Mouse (Mus musculus) midbrain, embryonic 12.5 days (tissue): ENCODE data around the gene Gm20503. TPM values are rescaled to one million over a fixed set of nuclear protein-coding genes. Genes with fewer than 3 reads are reported as not detected.

Experiments
- ATAC-seq: fragments of 200-750 bp; cut with Nextera tagmentation; 2 replicates; pipeline ENCODE4 v1.8.0; 2017; ENCODE audit warnings: low read depth, moderate TSS enrichment, moderate library complexity; ENCODE audit not compliant: low FRiP score
- H3K27ac ChIP-seq: fragments of 300-500 bp; sonication (generic); replicated peaks from 2 replicates; pipeline ENCODE4 v1.5.1; 2016; ENCODE audit warnings: mild to moderate bottlenecking
- H3K27me3 ChIP-seq: fragments of 300-500 bp; sonication (generic); 2 replicates; pipeline ENCODE4 v1.6.1; 2016; ENCODE audit warnings: mild to moderate bottlenecking
- H3K36me3 ChIP-seq: fragments of 300-500 bp; sonication (generic); 2 replicates; pipeline ENCODE4 v1.6.1; 2016
- H3K4me1 ChIP-seq: fragments of 300-500 bp; sonication (generic); 2 replicates; pipeline ENCODE4 v1.6.1; 2016
- H3K4me2 ChIP-seq: fragments of 300-500 bp; sonication (generic); replicated peaks from 2 replicates; pipeline ENCODE4 v1.6.1; 2016; ENCODE audit warnings: mild to moderate bottlenecking, moderate library complexity
- H3K4me3 ChIP-seq: fragments of 300-500 bp; sonication (generic); 2 replicates; pipeline ENCODE4 v1.5.1; 2016; ENCODE audit warnings: mild to moderate bottlenecking
- H3K9ac ChIP-seq: fragments of 300-500 bp; sonication (generic); replicated peaks from 2 replicates; pipeline ENCODE4 v1.6.1; 2016; ENCODE audit warnings: mild to moderate bottlenecking, moderate library complexity
- H3K9me3 ChIP-seq: fragments of 300-500 bp; sonication (generic); 2 replicates; pipeline ENCODE4 v1.6.1; 2016; ENCODE audit warnings: mild to moderate bottlenecking
- WGBS: fragments of 180-500 bp; shearing (Covaris S2); methylation state at CpG from one replicate; pipeline ENCODE4 v1.1.7; 2016; 5-methylcytosine and 5-hydroxymethylcytosine counted together
- polyA plus RNA-seq: library from polyadenylated mRNA; unstranded; fragments of >200 nt; fragmentation: Nextera tagmentation; extraction: Ambion mirVana; gene quantifications from 2 replicates; pipeline ENCODE4 v1.2.1, GENCODE M21; 2016

Gm20503 gene
- polyA plus RNA-seq, 1 experiment from 2014 or later = 8.4 TPM

GRCm38 (mm10) chr4:59043074-59043473 lies 40.1 kb downstream of the Gm20503 start:
- Histone ChIP-seq H3K27ac (no peak overlapping the region), H3K9me3 (no peaks in the 10 kb centered on the region), H3K27me3 (no peaks in the 10 kb centered on the region), H3K4me1 (no peaks in the 10 kb centered on the region), H3K4me3 (no peak overlapping the region), H3K4me2 (no peak overlapping the region), H3K36me3 (peaks cover 3% of the 10 kb centered on the region; the same call in 1 of the 2 replicates), H3K9ac (no peak overlapping the region)
- 91% methylated on average over 5 of the region's 5 CpGs for WGBS
- no peak for ATAC-seq

- H3K27ac ChIP-seq = no peak overlapping the region
- H3K9ac ChIP-seq = no peak overlapping the region
- no peak for ATAC-seq
- peaks cover 3% of the 10 kb centered on the region; the same call in 1 of the 2 replicates for H3K36me3 ChIP-seq
- no peaks in the 10 kb centered on the region for H3K4me1 ChIP-seq
- WGBS = 90% methylated on average over 6 of the region's 6 CpGs
- H3K27me3 ChIP-seq = no peaks in the 10 kb centered on the region
- no peak overlapping the region for H3K4me2 ChIP-seq
- no peak overlapping the region for H3K4me3 ChIP-seq
- H3K9me3 ChIP-seq = no peaks in the 10 kb centered on the region
Measured at GRCm38 (mm10) chr4:59043891-59044290, 40.9 kb downstream of the Gm20503 start.

GRCm38 (mm10) chr4:59047222-59047621 lies 44.2 kb downstream of the Gm20503 start:
- Histone ChIP-seq H3K4me1 (no peaks in the 10 kb centered on the region), H3K4me2 (no peak overlapping the region), H3K36me3 (no peaks in the 10 kb centered on the region), H3K27ac (no peak overlapping the region), H3K9ac (no peak overlapping the region), H3K27me3 (no peaks in the 10 kb centered on the region), H3K9me3 (no peaks in the 10 kb centered on the region), H3K4me3 (no peak overlapping the region)
- WGBS = 18% methylated on average over 3 of the region's 3 CpGs
- no peak for ATAC-seq

- no peak for ATAC-seq
- WGBS = 97% methylated on average over 1 of the region's 1 CpGs
Measured at GRCm38 (mm10) chr4:59051081-59051480, 48.1 kb downstream of the Gm20503 start.

GRCm38 (mm10) chr4:59057929-59058328 lies 54.9 kb downstream of the Gm20503 start:
- no peak overlapping the region for H3K4me3 ChIP-seq
- no peaks in the 10 kb centered on the region for H3K4me1 ChIP-seq
- WGBS = 90% methylated on average over 3 of the region's 3 CpGs
- no peak overlapping the region for H3K27ac ChIP-seq
- no peaks in the 10 kb centered on the region for H3K27me3 ChIP-seq
- H3K36me3 ChIP-seq = no peaks in the 10 kb centered on the region
- ATAC-seq = no peak
- H3K4me2 ChIP-seq = no peak overlapping the region
- no peak overlapping the region for H3K9ac ChIP-seq
- no peaks in the 10 kb centered on the region for H3K9me3 ChIP-seq

More at GRCm38 (mm10) chr4:59051081-59051480, 48.1 kb downstream of the Gm20503 start:
- Histone ChIP-seq H3K9me3 (no peaks in the 10 kb centered on the region), H3K36me3 (no peaks in the 10 kb centered on the region), H3K27ac (no peak overlapping the region), H3K4me3 (no peak overlapping the region), H3K27me3 (no peaks in the 10 kb centered on the region), H3K4me2 (no peak overlapping the region), H3K9ac (no peak overlapping the region), H3K4me1 (no peaks in the 10 kb centered on the region)

- Histone ChIP-seq H3K27me3 (no peaks in the 10 kb centered on the region), H3K9me3 (no peaks in the 10 kb centered on the region), H3K4me2 (no peak overlapping the region), H3K4me1 (no peaks in the 10 kb centered on the region), H3K9ac (no peak overlapping the region), H3K27ac (no peak overlapping the region), H3K4me3 (no peak overlapping the region), H3K36me3 (no peaks in the 10 kb centered on the region)
- ATAC-seq = no peak
- 75% methylated on average over 12 of the region's 12 CpGs for WGBS
Measured at GRCm38 (mm10) chr4:59062526-59062925, 59.5 kb downstream of the Gm20503 start.

- no peak for ATAC-seq
- Histone ChIP-seq H3K27me3 (no peaks in the 10 kb centered on the region), H3K27ac (no peak overlapping the region), H3K4me1 (no peaks in the 10 kb centered on the region), H3K4me3 (no peak overlapping the region), H3K9ac (no peak overlapping the region), H3K4me2 (no peak overlapping the region), H3K36me3 (no peaks in the 10 kb centered on the region), H3K9me3 (no peaks in the 10 kb centered on the region)
- 36% methylated on average over 3 of the region's 3 CpGs for WGBS
Measured at GRCm38 (mm10) chr4:59069276-59069675, 66.3 kb downstream of the Gm20503 start.

GRCm38 (mm10) chr4:59083430-59083829 lies 80.4 kb downstream of the Gm20503 start:
- H3K4me3 ChIP-seq = no peak overlapping the region
- H3K4me1 ChIP-seq = no peaks in the 10 kb centered on the region
- H3K27me3 ChIP-seq = no peaks in the 10 kb centered on the region
- H3K36me3 ChIP-seq = no peaks in the 10 kb centered on the region
- H3K9ac ChIP-seq = no peak overlapping the region
- WGBS = 87% methylated on average over 2 of the region's 2 CpGs
- no peak overlapping the region for H3K4me2 ChIP-seq
- no peak overlapping the region for H3K27ac ChIP-seq
- no peaks in the 10 kb centered on the region for H3K9me3 ChIP-seq
- no peak for ATAC-seq

GRCm38 (mm10) chr4:59089391-59089790 lies 86.4 kb downstream of the Gm20503 start:
- H3K27me3 ChIP-seq = no peaks in the 10 kb centered on the region
- no peak overlapping the region for H3K4me2 ChIP-seq
- H3K27ac ChIP-seq = no peak overlapping the region
- no peak overlapping the region for H3K9ac ChIP-seq
- no peaks in the 10 kb centered on the region for H3K9me3 ChIP-seq
- H3K4me1 ChIP-seq = no peaks in the 10 kb centered on the region
- no peaks in the 10 kb centered on the region for H3K36me3 ChIP-seq
- ATAC-seq = no peak
- WGBS = 58% methylated on average over 1 of the region's 1 CpGs
- no peak overlapping the region for H3K4me3 ChIP-seq

Other genes starting within 250 kb of the Gm20503 start
- gene Olfr267, start 215.5 kb upstream of the Gm20503 start, polyA plus RNA-seq = 0.06 TPM in 1 of 2 replicates, not detected in the other
- 36.6 and 39.9 TPM in 2 replicates for gene Ecpas, start 90.5 kb upstream of the Gm20503 start, polyA plus RNA-seq
- 1.1 TPM in 2 replicates for gene Zkscan16, start 59.6 kb upstream of the Gm20503 start, polyA plus RNA-seq
- 11.4 and 12.0 TPM in 2 replicates for gene Ptgr1, start 16.1 kb upstream of the Gm20503 start, polyA plus RNA-seq
- 6.5 and 10.1 TPM in 2 replicates for gene Dnajc25, start 8.1 kb upstream of the Gm20503 start, polyA plus RNA-seq
- 75.8 and 88.8 TPM in 2 replicates for gene Gng10, start 31.9 kb downstream of the Gm20503 start, polyA plus RNA-seq
- gene AI481877, start 135.8 kb downstream of the Gm20503 start, polyA plus RNA-seq = not detected in 2 replicates
- gene Ugcg, start 186.0 kb downstream of the Gm20503 start, polyA plus RNA-seq = 15.0 and 19.3 TPM in 2 replicates